Mouse (Mus musculus) kidney, adult 18-20 months (tissue): ENCODE data around the gene Olfr324.
A peak's percentile ranks its signal among the peaks of the same experiment; 100 is the strongest.

ENCODE experiments used
- DNase-seq: peaks from one replicate; pipeline ENCODE4 v3.0.0; 2021

The Olfr324 gene

GRCm38 (mm10) chr11:58636376-58636977 is 41.6 kb downstream of the Olfr324 start:
- peak; percentile 20 for DNase-seq

GRCm38 (mm10) chr11:58638176-58638701 is 43.3 kb downstream of the Olfr324 start:
- no peak for DNase-seq

DNA sequence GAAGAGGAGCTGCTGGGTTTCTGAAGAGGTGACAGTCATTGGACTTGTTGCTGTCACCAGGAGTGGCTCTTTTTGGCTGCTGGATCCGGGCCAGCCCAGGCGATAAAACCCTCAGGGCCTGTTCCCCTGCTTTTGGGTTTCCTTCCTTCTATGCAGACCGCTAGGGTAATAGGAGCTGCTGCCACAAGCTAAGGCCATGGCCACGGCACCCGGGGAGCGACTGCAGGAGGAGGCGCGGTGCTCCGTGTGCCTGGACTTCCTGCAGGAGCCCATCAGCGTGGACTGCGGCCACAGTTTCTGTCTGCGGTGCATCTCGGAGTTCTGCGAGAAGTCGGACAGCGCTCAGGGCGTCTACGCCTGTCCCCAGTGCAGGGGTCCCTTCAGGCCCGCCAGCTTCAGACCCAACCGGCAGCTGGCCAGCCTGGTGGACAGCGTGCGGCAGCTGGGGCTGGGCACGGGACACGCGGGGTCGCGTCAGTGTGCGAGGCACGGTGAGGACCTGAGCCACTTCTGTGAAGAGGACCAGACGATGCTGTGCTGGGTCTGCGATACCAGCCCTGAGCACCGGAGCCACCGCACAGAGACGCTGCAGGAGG is 45.5 kb downstream of the Olfr324 start, which contains the start of gene Trim58:
Gene Trim58, plus strand, starts transcription at position 194 of the 596 bp plus-strand sequence.
- peak; percentile 3 for DNase-seq

DNA sequence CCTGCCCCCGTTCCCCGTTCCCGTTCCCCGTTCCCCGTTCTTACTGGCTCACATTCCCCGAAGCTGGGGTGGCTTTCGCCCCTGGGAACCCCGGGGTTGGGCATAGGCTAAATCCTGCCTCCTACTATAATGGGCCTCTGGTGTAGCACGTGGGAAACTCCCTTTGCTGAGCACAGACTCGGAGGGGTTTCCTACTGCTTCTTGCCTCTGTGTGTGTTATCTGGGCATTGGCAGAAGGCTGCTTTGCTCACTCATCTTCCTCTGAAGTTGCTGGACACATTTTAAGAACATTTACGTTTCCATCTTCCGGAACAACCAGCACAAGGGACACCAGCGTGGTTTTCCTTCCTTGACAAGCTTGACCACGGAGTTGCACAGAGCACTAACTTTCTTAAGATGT is 46.1 kb downstream of the Olfr324 start:
- no peak for DNase-seq

- no peak for DNase-seq
Observed at GRCm38 (mm10) chr11:58641638-58642358, 46.9 kb downstream of the Olfr324 start.

- DNase-seq, result peak; percentile 14
Observed at GRCm38 (mm10) chr11:58643350-58643749, 48.4 kb downstream of the Olfr324 start.
